Mouse (Mus musculus) E14TG2a.4 (cell line): ENCODE measurements around the gene Dclk1.
A peak's percentile ranks its signal among the peaks of the same experiment; 100 is the strongest.

Experiments used
- H3K27me3 ChIP-seq: 2 replicates; pipeline ENCODE4 v1.6.1; 2014; ENCODE audit warnings: low read length, control low read depth; ENCODE audit not compliant: insufficient read depth
- H3K36me3 ChIP-seq: 2 replicates; pipeline ENCODE4 v1.6.1; 2014; ENCODE audit warnings: low read length, control low read depth; ENCODE audit not compliant: insufficient read depth
- H3K4me1 ChIP-seq: replicated peaks from 2 replicates; pipeline ENCODE4 v1.6.1; 2014; ENCODE audit warnings: low read depth, low read length, control low read depth
- H3K4me3 ChIP-seq: replicated peaks from 2 replicates; pipeline ENCODE4 v1.5.1; 2014; ENCODE audit warnings: mild to moderate bottlenecking, low read length
- H3K9me3 ChIP-seq: 2 replicates; pipeline ENCODE4 v1.6.1; 2014; ENCODE audit warnings: low read length, control low read depth
- CTCF ChIP-seq: conservative IDR thresholded peaks from 2 replicates; pipeline ENCODE4 v1.5.1; 2014; ENCODE audit warnings: low read length
- NANOG ChIP-seq: IDR thresholded peaks from 2 replicates; pipeline ENCODE4 v1.6.1; 2014; ENCODE audit warnings: borderline replicate concordance, low read length, mixed read lengths
- POU5F1 ChIP-seq: IDR thresholded peaks from 2 replicates; pipeline ENCODE4 v1.6.1; 2014; ENCODE audit warnings: low read length, borderline replicate concordance

The Dclk1 gene

GRCm38 (mm10) chr3:55270920-55271319, 28.8 kb downstream of the Dclk1 start:
- no peak for TF ChIP-seq NANOG
- TF ChIP-seq CTCF, result no peak
- no peak for TF ChIP-seq POU5F1
- no peaks in the 10 kb centered on the region for H3K27me3 ChIP-seq
- no peaks in the 10 kb centered on the region for H3K36me3 ChIP-seq
- no peaks in the 10 kb centered on the region for H3K4me1 ChIP-seq
- peaks cover 7% of the 10 kb centered on the region for H3K9me3 ChIP-seq
- no peak overlapping the region for H3K4me3 ChIP-seq

- Histone ChIP-seq H3K27me3 (no peaks in the 10 kb centered on the region), H3K4me1 (no peaks in the 10 kb centered on the region), H3K4me3 (no peak overlapping the region), H3K36me3 (no peaks in the 10 kb centered on the region), H3K9me3 (no peaks in the 10 kb centered on the region)
- TF ChIP-seq CTCF (no peak), NANOG (no peak), POU5F1 (no peak)
These were observed 30.4 kb downstream of the Dclk1 start for GRCm38 (mm10) chr3:55272536-55272935.

- Histone ChIP-seq H3K27me3 (no peaks in the 10 kb centered on the region), H3K36me3 (no peaks in the 10 kb centered on the region), H3K4me1 (peaks cover 12% of the 10 kb centered on the region), H3K4me3 (no peak overlapping the region), H3K9me3 (no peaks in the 10 kb centered on the region)
- TF ChIP-seq NANOG (no peak), POU5F1 (no peak), CTCF (peak; percentile 24)
These were observed 34.3 kb downstream of the Dclk1 start for GRCm38 (mm10) chr3:55276446-55276845.

GRCm38 (mm10) chr3:55276851-55277250, 34.7 kb downstream of the Dclk1 start:
- Histone ChIP-seq H3K9me3 (no peaks in the 10 kb centered on the region), H3K4me3 (no peak overlapping the region), H3K36me3 (no peaks in the 10 kb centered on the region), H3K4me1 (peaks cover 12% of the 10 kb centered on the region), H3K27me3 (no peaks in the 10 kb centered on the region)
- TF ChIP-seq POU5F1, result no peak
- no peak for TF ChIP-seq NANOG
- TF ChIP-seq CTCF, result no peak

- Histone ChIP-seq H3K4me3 (no peak overlapping the region), H3K4me1 (peaks cover 12% of the 10 kb centered on the region), H3K36me3 (no peaks in the 10 kb centered on the region), H3K9me3 (no peaks in the 10 kb centered on the region), H3K27me3 (no peaks in the 10 kb centered on the region)
- TF ChIP-seq NANOG (no peak), CTCF (no peak), POU5F1 (no peak)
These were observed 35.7 kb downstream of the Dclk1 start for GRCm38 (mm10) chr3:55277829-55278228.

GRCm38 (mm10) chr3:55279923-55280322, 37.8 kb downstream of the Dclk1 start:
- TF ChIP-seq POU5F1 (no peak), CTCF (no peak), NANOG (no peak)
- H3K4me3 ChIP-seq, result no peak overlapping the region
- no peaks in the 10 kb centered on the region for H3K9me3 ChIP-seq
- H3K27me3 ChIP-seq, result no peaks in the 10 kb centered on the region
- peaks cover 12% of the 10 kb centered on the region for H3K4me1 ChIP-seq
- no peaks in the 10 kb centered on the region for H3K36me3 ChIP-seq

- Histone ChIP-seq H3K4me1 (peaks cover 12% of the 10 kb centered on the region), H3K9me3 (no peaks in the 10 kb centered on the region), H3K27me3 (no peaks in the 10 kb centered on the region), H3K4me3 (no peak overlapping the region), H3K36me3 (no peaks in the 10 kb centered on the region)
- TF ChIP-seq POU5F1, result no peak
- no peak for TF ChIP-seq CTCF
- TF ChIP-seq NANOG, result no peak
These were observed 38.3 kb downstream of the Dclk1 start for GRCm38 (mm10) chr3:55280471-55280870.

- Histone ChIP-seq H3K9me3 (no peaks in the 10 kb centered on the region), H3K27me3 (no peaks in the 10 kb centered on the region), H3K4me1 (peaks cover 12% of the 10 kb centered on the region), H3K36me3 (no peaks in the 10 kb centered on the region), H3K4me3 (no peak overlapping the region)
- TF ChIP-seq NANOG, result no peak
- TF ChIP-seq POU5F1, result no peak
- no peak for TF ChIP-seq CTCF
These were observed 42.1 kb downstream of the Dclk1 start for GRCm38 (mm10) chr3:55284215-55284614.

- no peaks in the 10 kb centered on the region for H3K27me3 ChIP-seq
- H3K36me3 ChIP-seq, result no peaks in the 10 kb centered on the region
- no peak overlapping the region for H3K4me3 ChIP-seq
- TF ChIP-seq NANOG, result no peak
- no peak for TF ChIP-seq CTCF
- no peak for TF ChIP-seq POU5F1
- no peaks in the 10 kb centered on the region for H3K9me3 ChIP-seq
- H3K4me1 ChIP-seq, result no peaks in the 10 kb centered on the region
These were observed 46.6 kb downstream of the Dclk1 start for GRCm38 (mm10) chr3:55288726-55289125.

- no peaks in the 10 kb centered on the region for H3K4me1 ChIP-seq
- no peaks in the 10 kb centered on the region for H3K27me3 ChIP-seq
- H3K36me3 ChIP-seq, result no peaks in the 10 kb centered on the region
- H3K9me3 ChIP-seq, result no peaks in the 10 kb centered on the region
- no peak for TF ChIP-seq POU5F1
- no peak overlapping the region for H3K4me3 ChIP-seq
These were observed 49.8 kb downstream of the Dclk1 start for GRCm38 (mm10) chr3:55291964-55292363.
